Mouse (Mus musculus) myocyte (in vitro differentiated cells): ENCODE results near the gene Zyg11b. TPM values are rescaled to one million over a fixed set of nuclear protein-coding genes. Genes with fewer than 3 reads are reported as not detected.
A peak's percentile ranks its signal among the peaks of the same experiment; 100 is the strongest.

ENCODE experiments used
- H3K27me3 ChIP-seq: one replicate; pipeline ENCODE4 v1.6.1; 2011; ENCODE audit not compliant: control insufficient read depth, insufficient read depth, insufficient read length
- H3K36me3 ChIP-seq: one replicate; pipeline ENCODE4 v1.6.1; 2011; ENCODE audit not compliant: control insufficient read depth, insufficient read depth
- H3K4me2 ChIP-seq: one replicate; pipeline ENCODE4 v1.6.1; 2011; ENCODE audit warnings: low read depth, control low read depth
- H3K4me3 ChIP-seq: one replicate; pipeline ENCODE4 v1.5.1; 2011; ENCODE audit warnings: mild to moderate bottlenecking, control low read depth, moderate library complexity
- H3K79me2 ChIP-seq: one replicate; pipeline ENCODE4 v1.6.1; 2011; ENCODE audit not compliant: control insufficient read depth, insufficient read depth
- H3ac ChIP-seq: one replicate; pipeline ENCODE4 v1.6.1; 2011; ENCODE audit not compliant: control insufficient read depth, insufficient read length
- CEBPB ChIP-seq: IDR thresholded peaks from 2 replicates; pipeline ENCODE4 v1.6.1; 2011; ENCODE audit warnings: mild to moderate bottlenecking, moderate library complexity; ENCODE audit not compliant: poor library complexity, insufficient read depth, severe bottlenecking
- E2F4 ChIP-seq: IDR thresholded peaks from one replicate; pipeline ENCODE4 v1.6.1; 2011; ENCODE audit warnings: mild to moderate bottlenecking, control low read depth, moderate library complexity; ENCODE audit not compliant: insufficient read depth
- MAX ChIP-seq: IDR thresholded peaks from one replicate; pipeline ENCODE4 v1.6.1; 2011; ENCODE audit warnings: low read depth, mild to moderate bottlenecking, control low read depth
- MYOD1 ChIP-seq, 3 experiments: IDR thresholded peaks; one replicate each; pipeline ENCODE4 v1.6.1; 2011; ENCODE audit warnings: control low read depth in 2 of 3, low read depth in 2 of 3, mild to moderate bottlenecking in 2 of 3, moderate library complexity in 1 of 3; ENCODE audit not compliant: insufficient read length in 2 of 3, control insufficient read depth in 1 of 3
- MYOG ChIP-seq, 3 experiments: IDR thresholded peaks; one replicate each; pipeline ENCODE4 v1.6.1; 2011; ENCODE audit warnings: control low read depth in 2 of 3, low read depth in 2 of 3, mild to moderate bottlenecking in 2 of 3; ENCODE audit not compliant: insufficient read length in 2 of 3, control insufficient read depth in 1 of 3, insufficient read depth in 1 of 3
- POLR2A ChIP-seq: IDR thresholded peaks from one replicate; pipeline ENCODE4 v1.6.1; 2011; ENCODE audit warnings: low read depth, mild to moderate bottlenecking, control low read depth, moderate library complexity; ENCODE audit not compliant: insufficient read length
- POLR2AphosphoS2 ChIP-seq: IDR thresholded peaks from one replicate; pipeline ENCODE4 v1.6.1; 2011; ENCODE audit warnings: low read depth, control low read depth; ENCODE audit not compliant: insufficient read length
- REST ChIP-seq: IDR thresholded peaks from one replicate; pipeline ENCODE4 v1.6.1; 2011; ENCODE audit warnings: mild to moderate bottlenecking, control low read depth, moderate library complexity; ENCODE audit not compliant: insufficient read depth, insufficient read length
- SRF ChIP-seq: IDR thresholded peaks from one replicate; pipeline ENCODE4 v1.6.1; 2011; ENCODE audit warnings: low read depth; ENCODE audit not compliant: control insufficient read depth, insufficient read length
- TCF12 ChIP-seq: IDR thresholded peaks from one replicate; pipeline ENCODE4 v1.6.1; 2011; ENCODE audit warnings: mild to moderate bottlenecking, control low read depth; ENCODE audit not compliant: poor library complexity, insufficient read depth, severe bottlenecking
- TCF3 ChIP-seq: IDR thresholded peaks from one replicate; pipeline ENCODE4 v1.6.1; 2011; ENCODE audit warnings: low read depth, control low read depth; ENCODE audit not compliant: insufficient read length
- USF1 ChIP-seq: IDR thresholded peaks from one replicate; pipeline ENCODE4 v1.6.1; 2011; ENCODE audit warnings: low read depth, mild to moderate bottlenecking, control low read depth, moderate library complexity
- polyA plus RNA-seq: library from polyadenylated mRNA; unstranded; fragments of >200 nt; fragmentation: generic; extraction: Trizol; gene quantifications from one replicate; pipeline ENCODE4 v1.2.1, GENCODE M21; 2012; ENCODE audit warnings: missing spikeins

Zyg11b gene
- polyA plus RNA-seq, 1 experiment, result 12.8 TPM

- Histone ChIP-seq H3K4me2 (peak within 1 kb of the TSS; percentile 97), H3K27me3 (no peaks in the 10 kb centered on the region), H3K4me3 (peak within 1 kb of the TSS; percentile 88), H3K36me3 (no peaks in the 10 kb centered on the region), H3ac (peak within 1 kb of the TSS; percentile 30), H3K79me2 (peaks cover 9% of the 10 kb centered on the region)
- TF ChIP-seq MYOD1 (IDR thresholded peaks at IDR 0.05; ENCODE audit: control insufficient read depth in 1 of 3, insufficient read length in 2 of 3, low read depth in 2 of 3) (no peak), E2F4 (peak; percentile 3), MAX (no peak), SRF (peak; percentile 56), REST (no peak), USF1 (peak; percentile 91), POLR2A (peak; percentile 55), MYOG (IDR thresholded peaks at IDR 0.05; ENCODE audit: control insufficient read depth in 1 of 3, insufficient read depth in 1 of 3, insufficient read length in 2 of 3, low read depth in 2 of 3) (peak in 1 of 3 experiments; percentile 35)
Observed at GRCm38 (mm10) chr4:108327730-108328484, 27.0 kb upstream of the Zyg11b start, which contains the start of gene Coa7. Gene Coa7, plus strand, starts transcription at chr4:108328140.

- Histone ChIP-seq H3K4me3 (peak overlapping the region; percentile 88), H3K79me2 (peaks cover 9% of the 10 kb centered on the region)
- TF ChIP-seq CEBPB (0 out of 2 replicates have a peak, but pooled peaks have one; percentile 14), SRF (no peak)
Observed at GRCm38 (mm10) chr4:108327071-108327579, 26.2 kb upstream of the Zyg11b start.

GRCm38 (mm10) chr4:108323588-108323987 lies 22.7 kb upstream of the Zyg11b start:
- H3K36me3 ChIP-seq, result no peaks in the 10 kb centered on the region
- no peak overlapping the region for H3ac ChIP-seq
- no peak overlapping the region for H3K4me2 ChIP-seq
- H3K79me2 ChIP-seq, result peaks cover 5% of the 10 kb centered on the region
- no peaks in the 10 kb centered on the region for H3K27me3 ChIP-seq
- H3K4me3 ChIP-seq, result no peak overlapping the region
- no peak for TF ChIP-seq SRF
- TF ChIP-seq USF1, result no peak
- no peak for TF ChIP-seq TCF3
- no peak for TF ChIP-seq MAX
- TF ChIP-seq POLR2AphosphoS2, result no peak
- no peak for TF ChIP-seq CEBPB
- no peak for TF ChIP-seq MYOG (IDR thresholded peaks at IDR 0.05; ENCODE audit: control insufficient read depth in 1 of 3, insufficient read depth in 1 of 3, insufficient read length in 2 of 3, low read depth in 2 of 3)
- TF ChIP-seq E2F4, result no peak
- no peak for TF ChIP-seq MYOD1 (IDR thresholded peaks at IDR 0.05; ENCODE audit: control insufficient read depth in 1 of 3, insufficient read length in 2 of 3, low read depth in 2 of 3)
- TF ChIP-seq POLR2A, result no peak
- no peak for TF ChIP-seq TCF12
- no peak for TF ChIP-seq REST

More at GRCm38 (mm10) chr4:108327071-108327579, 26.2 kb upstream of the Zyg11b start:
- Histone ChIP-seq H3K27me3 (no peaks in the 10 kb centered on the region), H3K36me3 (no peaks in the 10 kb centered on the region), H3K4me2 (peak overlapping the region; percentile 93), H3ac (peak overlapping the region; percentile 30)

GRCm38 (mm10) chr4:108320627-108321380 lies 19.9 kb upstream of the Zyg11b start:
- H3ac ChIP-seq, result no peak overlapping the region
- H3K36me3 ChIP-seq, result no peaks in the 10 kb centered on the region
- H3K79me2 ChIP-seq, result no peaks in the 10 kb centered on the region
- no peak overlapping the region for H3K4me3 ChIP-seq
- TF ChIP-seq MYOD1 (IDR thresholded peaks at IDR 0.05; ENCODE audit: control insufficient read depth in 1 of 3, insufficient read length in 2 of 3, low read depth in 2 of 3), result peak in 1 of 3 experiments; percentile 30
- TF ChIP-seq TCF12, result no peak
- H3K4me2 ChIP-seq, result no peak overlapping the region
- no peaks in the 10 kb centered on the region for H3K27me3 ChIP-seq

- Histone ChIP-seq H3K4me3 (no peak overlapping the region), H3K79me2 (no peaks in the 10 kb centered on the region), H3K36me3 (no peaks in the 10 kb centered on the region), H3ac (no peak overlapping the region), H3K27me3 (no peaks in the 10 kb centered on the region), H3K4me2 (no peak overlapping the region)
- TF ChIP-seq CEBPB, result no peak
- no peak for TF ChIP-seq E2F4
- TF ChIP-seq REST, result no peak
- TF ChIP-seq TCF3, result no peak
Observed at GRCm38 (mm10) chr4:108319747-108320146, 18.9 kb upstream of the Zyg11b start.
